Mouse (Mus musculus) liver, embryonic 13.5 days (tissue): ENCODE measurements at regions not wholly inside any gene's neighbourhood (a gene's known extent, or its start where the extent isn't known, plus 50 kb on each side); places are given as distances from the start of the nearest gene placed in this dataset.

Experiments used
- ATAC-seq: fragments of 200-750 bp; cut with Nextera tagmentation; 2 replicates; pipeline ENCODE4 v1.8.0; 2017; ENCODE audit warnings: low read depth, mild to moderate bottlenecking, moderate number of reproducible peaks, moderate library complexity
- DNase-seq: peaks from one replicate; pipeline ENCODE4 v3.0.0; 2022
- H3K27ac ChIP-seq: fragments of 300-500 bp; sonication (generic); 2 replicates; pipeline ENCODE4 v1.5.1; 2015; ENCODE audit warnings: moderate library complexity, mild to moderate bottlenecking, inconsistent platforms
- H3K27me3 ChIP-seq: fragments of 300-500 bp; sonication (generic); 2 replicates; pipeline ENCODE4 v1.6.1; 2015; ENCODE audit warnings: mild to moderate bottlenecking, inconsistent platforms
- H3K36me3 ChIP-seq: fragments of 300-500 bp; sonication (generic); 2 replicates; pipeline ENCODE4 v1.6.1; 2015; ENCODE audit warnings: mild to moderate bottlenecking, inconsistent platforms
- H3K4me1 ChIP-seq: fragments of 300-500 bp; sonication (generic); replicated peaks from 2 replicates; pipeline ENCODE4 v1.6.1; 2015; ENCODE audit warnings: inconsistent platforms
- H3K4me2 ChIP-seq: fragments of 300-500 bp; sonication (generic); 2 replicates; pipeline ENCODE4 v1.6.1; 2015; ENCODE audit warnings: inconsistent platforms, mild to moderate bottlenecking, moderate library complexity
- H3K4me3 ChIP-seq: fragments of 300-500 bp; sonication (generic); replicated peaks from 2 replicates; pipeline ENCODE4 v1.5.1; 2015; ENCODE audit warnings: mild to moderate bottlenecking, inconsistent platforms
- H3K9ac ChIP-seq: fragments of 300-500 bp; sonication (generic); 2 replicates; pipeline ENCODE4 v1.6.1; 2015; ENCODE audit warnings: mild to moderate bottlenecking, inconsistent platforms
- H3K9me3 ChIP-seq: fragments of 300-500 bp; sonication (generic); replicated peaks from 2 replicates; pipeline ENCODE4 v1.6.1; 2016; ENCODE audit warnings: inconsistent platforms
- WGBS: fragments of 180-500 bp; shearing (Covaris S2); methylation state at CpG from one replicate; pipeline ENCODE4 v1.1.7; 2015; ENCODE audit not compliant: insufficient replicate concordance; 5-methylcytosine and 5-hydroxymethylcytosine counted together

- Histone ChIP-seq H3K9me3 (no peaks in the 10 kb centered on the region), H3K4me3 (no peak overlapping the region), H3K27ac (no peak overlapping the region), H3K4me2 (no peak overlapping the region), H3K4me1 (no peaks in the 10 kb centered on the region), H3K27me3 (no peaks in the 10 kb centered on the region), H3K9ac (no peak overlapping the region), H3K36me3 (no peaks in the 10 kb centered on the region)
- WGBS = 55% methylated on average over 3 of the region's 3 CpGs
- ATAC-seq = no peak
- DNase-seq = no peak
Measured at GRCm38 (mm10) chr5:41206462-41206861, 501.5 kb downstream of the Rab28 start.

- H3K9ac ChIP-seq = no peak overlapping the region
- no peaks in the 10 kb centered on the region for H3K36me3 ChIP-seq
- ATAC-seq (no peak), DNase-seq (no peak)
- H3K27ac ChIP-seq = no peak overlapping the region
- H3K27me3 ChIP-seq = no peaks in the 10 kb centered on the region
- H3K4me3 ChIP-seq = no peak overlapping the region
- H3K4me1 ChIP-seq = no peaks in the 10 kb centered on the region
- no peak overlapping the region for H3K4me2 ChIP-seq
- H3K9me3 ChIP-seq = no peaks in the 10 kb centered on the region
Measured at GRCm38 (mm10) chr5:41204417-41204816, 503.5 kb downstream of the Rab28 start.

GRCm38 (mm10) chr5:41187193-41187592, 520.8 kb downstream of the Rab28 start:
- no peaks in the 10 kb centered on the region for H3K9me3 ChIP-seq
- no peak overlapping the region for H3K27ac ChIP-seq
- no peak overlapping the region for H3K4me3 ChIP-seq
- no peaks in the 10 kb centered on the region for H3K36me3 ChIP-seq
- H3K27me3 ChIP-seq = no peaks in the 10 kb centered on the region
- no peak overlapping the region for H3K4me2 ChIP-seq
- H3K4me1 ChIP-seq = 0 out of 2 replicates have a peak, but pooled peaks cover 6% of the 10 kb centered on the region
- H3K9ac ChIP-seq = no peak overlapping the region
- 56% methylated on average over 5 of the region's 5 CpGs for WGBS
- ATAC-seq = no peak
- no peak for DNase-seq

GRCm38 (mm10) chr5:41177220-41177619, 530.7 kb downstream of the Rab28 start:
- Histone ChIP-seq H3K36me3 (no peaks in the 10 kb centered on the region), H3K27me3 (no peaks in the 10 kb centered on the region), H3K4me2 (no peak overlapping the region), H3K4me3 (no peak overlapping the region), H3K27ac (no peak overlapping the region), H3K9ac (no peak overlapping the region), H3K4me1 (no peaks in the 10 kb centered on the region), H3K9me3 (no peaks in the 10 kb centered on the region)
- no peak for DNase-seq
- 45% methylated on average over 3 of the region's 3 CpGs for WGBS
- ATAC-seq = no peak

- WGBS = 67% methylated on average over 14 of the region's 14 CpGs
- H3K36me3 ChIP-seq = no peaks in the 10 kb centered on the region
- ATAC-seq (no peak), DNase-seq (no peak)
- H3K9me3 ChIP-seq = no peaks in the 10 kb centered on the region
- H3K4me2 ChIP-seq = no peak overlapping the region
- H3K27ac ChIP-seq = no peak overlapping the region
- no peaks in the 10 kb centered on the region for H3K4me1 ChIP-seq
- no peak overlapping the region for H3K4me3 ChIP-seq
- no peaks in the 10 kb centered on the region for H3K27me3 ChIP-seq
- no peak overlapping the region for H3K9ac ChIP-seq
Measured at GRCm38 (mm10) chr5:41165870-41166626, 541.9 kb downstream of the Rab28 start.

GRCm38 (mm10) chr5:41125050-41125449, 582.9 kb downstream of the Rab28 start:
- no peak for ATAC-seq
- H3K9me3 ChIP-seq = no peaks in the 10 kb centered on the region
- no peak for DNase-seq

GRCm38 (mm10) chr5:41117658-41118057, 590.3 kb downstream of the Rab28 start:
- DNase-seq = no peak
- H3K9me3 ChIP-seq = no peaks in the 10 kb centered on the region
- no peak overlapping the region for H3K9ac ChIP-seq
- ATAC-seq = no peak
- WGBS = 40% methylated on average over 3 of the region's 3 CpGs
- no peak overlapping the region for H3K4me3 ChIP-seq
- H3K4me2 ChIP-seq = no peak overlapping the region
- H3K27ac ChIP-seq = no peak overlapping the region
- no peaks in the 10 kb centered on the region for H3K4me1 ChIP-seq
- no peaks in the 10 kb centered on the region for H3K36me3 ChIP-seq
- no peaks in the 10 kb centered on the region for H3K27me3 ChIP-seq

More at GRCm38 (mm10) chr5:41125050-41125449, 582.9 kb downstream of the Rab28 start:
- Histone ChIP-seq H3K36me3 (no peaks in the 10 kb centered on the region), H3K4me1 (no peaks in the 10 kb centered on the region), H3K27me3 (no peaks in the 10 kb centered on the region), H3K9ac (no peak overlapping the region), H3K4me3 (no peak overlapping the region), H3K4me2 (no peak overlapping the region), H3K27ac (no peak overlapping the region)
- WGBS = 14% methylated on average over 5 of the region's 5 CpGs

GRCm38 (mm10) chr5:41087773-41088172, 620.2 kb downstream of the Rab28 start:
- Histone ChIP-seq H3K9me3 (no peaks in the 10 kb centered on the region), H3K4me2 (no peak overlapping the region), H3K36me3 (no peaks in the 10 kb centered on the region), H3K4me1 (no peaks in the 10 kb centered on the region), H3K27ac (no peak overlapping the region), H3K4me3 (no peak overlapping the region), H3K9ac (no peak overlapping the region), H3K27me3 (no peaks in the 10 kb centered on the region)
- DNase-seq (no peak), ATAC-seq (no peak)
- 47% methylated on average over 5 of the region's 5 CpGs for WGBS

GRCm38 (mm10) chr5:41076412-41076811, 631.5 kb downstream of the Rab28 start:
- no peak for DNase-seq

GRCm38 (mm10) chr5:41061646-41062045, 646.3 kb downstream of the Rab28 start:
- ATAC-seq (no peak), DNase-seq (no peak)
- H3K36me3 ChIP-seq = no peaks in the 10 kb centered on the region
- H3K27ac ChIP-seq = no peak overlapping the region
- no peaks in the 10 kb centered on the region for H3K27me3 ChIP-seq
- no peak overlapping the region for H3K9ac ChIP-seq
- WGBS = 72% methylated on average over 9 of the region's 9 CpGs
- H3K4me1 ChIP-seq = no peaks in the 10 kb centered on the region
- H3K9me3 ChIP-seq = no peaks in the 10 kb centered on the region
- H3K4me3 ChIP-seq = no peak overlapping the region
- no peak overlapping the region for H3K4me2 ChIP-seq

More at GRCm38 (mm10) chr5:41076412-41076811, 631.5 kb downstream of the Rab28 start:
- 50% methylated on average over 2 of the region's 2 CpGs for WGBS
- no peak overlapping the region for H3K27ac ChIP-seq
- no peaks in the 10 kb centered on the region for H3K27me3 ChIP-seq
- no peaks in the 10 kb centered on the region for H3K9me3 ChIP-seq
- H3K4me3 ChIP-seq = no peak overlapping the region
- no peaks in the 10 kb centered on the region for H3K4me1 ChIP-seq
- H3K9ac ChIP-seq = no peak overlapping the region
- no peak overlapping the region for H3K4me2 ChIP-seq
- H3K36me3 ChIP-seq = no peaks in the 10 kb centered on the region
- ATAC-seq = no peak

GRCm38 (mm10) chr5:41061222-41061621, 646.7 kb downstream of the Rab28 start:
- H3K27ac ChIP-seq = no peak overlapping the region
- no peak for DNase-seq
- H3K27me3 ChIP-seq = no peaks in the 10 kb centered on the region
- no peak overlapping the region for H3K4me3 ChIP-seq
- 47% methylated on average over 3 of the region's 3 CpGs for WGBS
- ATAC-seq = no peak
- no peak overlapping the region for H3K4me2 ChIP-seq
- no peak overlapping the region for H3K9ac ChIP-seq
- H3K36me3 ChIP-seq = no peaks in the 10 kb centered on the region
- no peaks in the 10 kb centered on the region for H3K4me1 ChIP-seq
- H3K9me3 ChIP-seq = no peaks in the 10 kb centered on the region

GRCm38 (mm10) chr5:41058015-41058414, 649.9 kb downstream of the Rab28 start:
- no peak overlapping the region for H3K4me2 ChIP-seq
- no peak overlapping the region for H3K4me3 ChIP-seq
- ATAC-seq (no peak), DNase-seq (no peak)
- no peaks in the 10 kb centered on the region for H3K36me3 ChIP-seq
- no peak overlapping the region for H3K27ac ChIP-seq
- no peaks in the 10 kb centered on the region for H3K9me3 ChIP-seq
- WGBS = 76% methylated on average over 3 of the region's 3 CpGs
- no peaks in the 10 kb centered on the region for H3K4me1 ChIP-seq
- H3K9ac ChIP-seq = no peak overlapping the region
- no peaks in the 10 kb centered on the region for H3K27me3 ChIP-seq
